Mouse (Mus musculus) retina, adult 2 months (tissue): ENCODE measurements around the gene Doc2a.

Experiments
- DNase-seq: peaks from one replicate; pipeline ENCODE4 v3.0.0-alpha.2; 2012; ENCODE audit warnings: low read depth, low spot score

Gene Doc2a

GRCm38 (mm10) chr7:126847116-126847420, at the start of gene Doc2a:
TSS of gene Doc2a (plus strand) at chr7:126847416.
- DNase-seq: no peak

GRCm38 (mm10) chr7:126798127-126799049, 48.8 kb upstream of the Doc2a start:
- DNase-seq: no peak

- peak; percentile 97 for DNase-seq
Measured at GRCm38 (mm10) chr7:126799050-126799467, 48.2 kb upstream of the Doc2a start.

DNA sequence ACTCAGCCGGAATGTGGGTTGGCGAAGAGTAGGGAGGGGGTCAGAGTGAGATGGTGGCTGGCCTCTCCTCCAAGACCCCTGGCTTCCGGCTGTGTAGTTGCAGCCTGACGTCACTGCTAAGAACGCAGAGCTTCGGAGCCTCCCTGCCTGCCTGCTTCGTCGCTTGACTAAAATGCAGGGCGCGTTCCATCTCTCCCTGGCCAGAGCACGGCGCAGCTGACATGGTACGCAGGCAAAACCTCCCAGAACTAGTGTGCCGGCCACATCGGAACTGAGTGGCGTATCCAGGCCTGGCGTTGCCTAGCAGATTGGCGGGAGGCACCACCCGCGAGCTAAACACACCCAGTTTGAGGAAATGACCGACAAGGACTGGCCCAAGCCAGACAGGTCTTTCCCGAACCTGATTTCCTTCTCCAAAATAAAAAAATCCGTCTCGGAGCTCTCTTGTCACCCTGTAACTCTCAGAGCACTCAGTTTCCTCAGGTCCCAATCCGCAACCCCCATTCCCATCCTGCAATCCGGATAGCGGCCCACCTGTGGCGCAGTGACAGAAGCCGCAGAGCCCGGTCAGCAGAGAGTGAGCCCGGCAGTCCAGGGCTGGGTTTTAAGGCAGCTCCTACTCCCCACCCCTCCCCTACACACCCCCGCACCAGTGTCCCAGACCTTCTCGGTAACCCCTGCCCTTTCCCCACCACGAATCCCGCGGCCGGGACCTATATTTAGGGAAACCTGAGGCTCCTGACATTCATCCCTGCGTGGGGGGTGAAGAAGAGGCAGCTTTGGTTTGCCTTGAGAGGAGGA, 47.5 kb upstream of the Doc2a start:
- DNase-seq: no peak

DNA sequence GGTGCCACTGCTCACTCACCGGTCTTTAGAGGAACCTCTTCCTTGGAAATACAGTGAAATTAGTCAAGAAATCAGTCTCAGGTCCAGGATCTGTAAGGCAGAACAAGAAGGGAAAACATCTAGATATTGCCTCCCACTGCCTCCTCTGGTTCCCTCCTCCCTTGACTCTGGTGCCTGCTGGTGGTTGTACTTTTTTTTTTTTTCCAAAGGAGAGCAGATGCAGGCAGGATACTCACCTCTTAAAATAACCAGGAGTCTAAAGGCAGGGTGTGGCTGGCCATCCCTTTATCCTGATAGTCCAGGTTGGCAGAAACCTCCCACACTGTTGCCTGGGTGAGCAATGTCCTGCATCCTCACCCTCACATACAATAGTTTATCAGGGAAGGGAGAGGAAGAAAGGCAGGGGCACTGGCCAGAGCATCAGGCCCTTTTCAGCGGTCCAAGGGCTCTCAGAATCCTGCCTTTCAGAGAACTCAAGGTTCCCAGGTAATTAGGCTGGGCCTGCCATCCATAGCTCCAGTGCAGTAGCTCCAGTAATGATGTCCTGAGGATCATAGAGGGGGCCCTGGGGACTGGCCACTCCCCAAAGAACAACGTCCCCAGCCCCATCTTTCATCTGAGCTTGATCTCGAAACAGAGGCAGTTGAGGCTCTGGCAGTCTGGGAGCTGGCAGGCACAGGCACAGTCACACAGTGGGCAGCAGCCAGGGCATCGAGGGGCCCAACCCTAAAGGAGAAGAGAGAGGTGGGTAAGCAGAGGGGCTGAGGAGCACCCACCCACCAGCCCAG, 46.8 kb upstream of the Doc2a start:
- no peak for DNase-seq

GRCm38 (mm10) chr7:126801057-126801422, 46.2 kb upstream of the Doc2a start:
- no peak for DNase-seq

DNA sequence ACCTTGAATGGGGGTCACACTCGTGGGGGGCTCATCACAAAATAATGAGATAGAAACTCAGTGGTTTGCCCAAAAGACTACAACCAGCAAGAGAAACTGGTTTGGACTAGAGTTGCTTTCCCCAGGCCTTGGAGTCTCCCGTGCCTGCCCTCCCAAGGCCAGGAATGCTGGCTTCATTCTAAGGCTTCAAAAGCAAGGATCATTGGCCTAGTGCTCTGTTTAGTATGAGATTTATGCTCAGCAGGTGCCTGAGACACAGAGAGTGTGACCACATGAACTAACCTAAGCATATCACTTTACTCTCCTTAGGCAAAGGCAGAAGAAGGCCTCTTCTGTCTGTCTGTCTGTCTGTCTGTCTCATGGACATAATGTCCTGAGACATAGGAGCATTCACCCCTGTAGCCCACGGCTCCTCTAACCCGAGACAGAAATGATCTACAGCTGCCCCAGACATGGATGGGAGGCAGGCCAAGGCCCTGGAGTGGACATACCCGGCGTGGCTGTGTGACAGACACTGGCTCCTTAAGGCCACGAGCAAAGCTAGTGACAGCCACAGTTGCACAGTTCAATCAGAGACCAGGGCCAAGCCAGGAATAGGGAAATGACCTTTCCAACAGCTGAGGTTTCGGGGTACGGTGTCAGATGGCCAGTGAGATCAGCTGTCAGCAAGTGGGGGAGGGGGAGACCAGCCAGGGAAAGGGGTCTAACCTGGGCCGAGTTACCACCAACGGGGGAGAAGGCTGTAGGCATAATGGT, 44.9 kb upstream of the Doc2a start:
- no peak for DNase-seq

DNA sequence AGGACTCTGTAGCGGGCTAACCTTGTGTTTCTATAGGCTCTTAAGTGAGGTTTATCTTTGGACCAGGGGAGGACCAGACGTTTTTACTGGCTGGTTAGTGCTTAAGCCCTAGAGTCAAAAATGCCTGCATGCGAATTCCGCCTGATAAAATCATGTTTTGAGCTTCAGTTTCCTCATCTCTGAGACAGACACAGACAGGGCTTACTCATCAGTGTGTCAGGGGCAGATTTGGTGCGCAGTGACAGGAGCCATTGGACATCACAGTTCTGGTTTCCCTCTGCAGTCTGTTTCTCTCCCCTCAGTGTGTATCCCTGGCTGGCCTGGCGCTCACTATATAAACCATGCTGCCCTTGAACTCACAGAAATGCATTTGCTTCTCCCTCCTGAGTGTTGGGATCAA, 44.0 kb upstream of the Doc2a start:
- DNase-seq: no peak

GRCm38 (mm10) chr7:126803751-126804150, 43.5 kb upstream of the Doc2a start:
- no peak for DNase-seq

- no peak for DNase-seq
Measured at GRCm38 (mm10) chr7:126806956-126807355, 40.3 kb upstream of the Doc2a start.

GRCm38 (mm10) chr7:126807405-126807804, 39.8 kb upstream of the Doc2a start:
- DNase-seq: no peak

GRCm38 (mm10) chr7:126808703-126809455, 38.3 kb upstream of the Doc2a start:
- peak; percentile 63 for DNase-seq

DNA sequence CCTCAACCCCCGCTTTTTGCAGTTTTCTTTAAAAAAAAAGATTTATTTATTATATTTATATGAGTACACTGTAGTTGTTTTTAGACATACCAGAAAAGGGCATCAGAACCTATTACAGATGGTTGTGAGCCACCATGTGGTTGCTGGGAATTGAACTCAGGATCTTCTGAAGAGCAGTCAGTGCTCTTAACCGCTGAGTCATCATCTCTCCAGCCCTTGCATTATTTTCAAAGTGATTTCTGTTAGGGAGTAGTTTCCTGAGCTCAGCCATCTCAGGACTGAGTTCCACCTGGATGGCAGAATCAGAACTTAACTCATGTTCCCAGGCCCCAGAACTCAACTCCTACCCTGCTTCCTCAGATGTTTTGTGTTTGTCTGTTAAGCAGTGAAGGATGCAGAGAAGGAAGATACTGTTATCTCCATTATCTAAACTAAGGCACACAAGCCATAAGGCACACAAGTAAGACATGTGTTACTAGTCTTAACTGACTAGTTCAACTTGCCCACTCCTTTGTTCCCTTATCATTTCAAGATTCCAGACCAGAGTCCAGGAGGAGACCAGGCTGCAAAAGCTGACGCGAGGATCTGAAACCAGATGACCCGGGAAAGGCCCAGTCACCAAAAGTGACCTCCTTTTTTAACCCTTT, 37.4 kb upstream of the Doc2a start:
- no peak for DNase-seq

DNA sequence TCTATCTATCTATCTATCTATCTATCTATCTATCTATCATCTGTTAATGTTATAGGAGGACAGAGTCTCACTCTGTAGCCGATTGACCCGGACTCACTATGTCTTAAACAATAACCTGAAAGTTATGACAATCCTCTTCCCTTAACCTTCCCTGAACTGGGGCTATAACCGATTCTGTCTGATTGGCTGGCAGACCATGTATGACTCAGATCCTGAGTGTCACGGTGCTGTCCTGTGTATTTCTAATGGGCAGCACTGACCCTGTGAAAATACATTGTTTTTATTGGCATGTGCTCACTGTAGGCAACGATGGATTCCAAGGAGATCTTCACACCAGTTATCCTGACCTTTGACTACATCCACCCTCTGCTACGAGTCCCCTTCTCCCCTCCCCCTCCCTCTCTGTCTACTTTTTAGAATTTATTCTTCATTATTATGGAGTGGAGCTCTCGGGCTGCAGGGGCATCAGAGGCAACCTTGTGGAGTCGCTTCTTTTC, 31.4 kb upstream of the Doc2a start:
- no peak for DNase-seq

DNA sequence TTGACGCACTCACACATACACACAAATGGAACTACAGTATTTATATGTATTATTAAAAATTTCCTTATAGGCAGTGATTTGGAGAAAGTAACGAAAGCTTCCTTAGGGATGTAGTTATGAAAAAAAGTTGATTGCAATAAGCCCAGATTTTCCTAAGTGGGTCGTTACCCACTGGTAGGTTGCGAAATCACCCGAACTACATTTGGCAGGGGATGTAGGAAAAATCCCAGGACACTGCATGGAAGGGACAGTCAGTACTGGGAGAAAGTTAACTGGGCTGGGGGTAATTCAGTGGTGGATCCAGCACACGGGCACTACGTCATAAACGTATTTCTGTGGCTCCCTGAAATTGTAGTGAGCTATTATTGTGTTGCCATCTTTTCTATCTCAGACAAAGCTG, 30.7 kb upstream of the Doc2a start:
- no peak for DNase-seq

GRCm38 (mm10) chr7:126817595-126817994, 29.6 kb upstream of the Doc2a start:
- DNase-seq: no peak

DNA sequence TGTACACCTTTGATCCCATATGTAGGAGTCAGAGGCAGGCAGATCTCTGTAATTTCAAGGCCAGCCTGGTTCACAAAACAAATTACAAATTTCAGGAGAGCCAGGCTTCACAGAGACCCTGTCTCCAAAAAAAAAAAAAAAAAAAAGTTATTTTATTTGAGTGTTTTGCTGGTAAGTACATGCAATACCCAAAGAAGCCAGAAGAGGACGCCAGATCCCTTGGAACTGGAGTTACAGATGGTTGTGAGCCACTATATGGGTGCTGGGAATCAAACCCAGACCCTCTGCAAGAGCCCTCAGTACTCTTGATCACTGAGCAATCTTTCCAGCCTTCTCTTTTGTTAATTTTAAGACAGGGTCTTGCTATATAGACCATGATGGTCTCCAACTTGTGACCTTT, 28.4 kb upstream of the Doc2a start:
- no peak for DNase-seq

DNA sequence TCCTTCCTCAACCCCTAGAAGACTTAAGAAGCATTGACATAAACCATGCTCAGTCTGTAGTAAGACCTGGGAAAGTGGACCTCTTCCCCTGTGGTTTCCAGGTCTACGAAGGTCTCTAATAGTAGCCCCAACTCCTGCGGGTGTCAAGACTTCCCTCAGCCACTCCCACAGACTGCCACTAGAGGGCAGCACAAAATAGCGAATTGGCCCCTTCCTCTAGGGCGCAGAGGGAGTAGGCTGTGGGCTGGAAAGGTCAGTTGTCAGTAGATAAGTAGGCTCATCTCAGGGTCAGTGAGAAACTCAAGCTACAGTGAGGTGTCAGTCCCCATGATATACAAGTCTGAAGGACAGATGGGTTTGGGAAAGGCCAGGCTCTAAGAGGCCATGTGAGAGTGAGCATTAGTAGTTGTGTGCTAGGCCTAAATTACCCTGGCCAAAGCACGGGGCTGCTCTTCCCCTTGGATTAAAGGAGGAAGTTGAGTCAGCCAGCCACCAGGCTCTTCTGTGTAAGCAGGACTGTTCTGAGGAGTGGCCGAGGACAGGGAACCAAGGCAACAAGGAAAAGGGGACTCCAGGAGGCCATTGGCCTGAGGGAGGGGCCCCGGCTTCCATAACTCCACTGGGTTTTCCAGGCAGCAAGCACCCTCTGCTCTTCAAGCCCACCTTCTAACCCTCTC, 25.2 kb upstream of the Doc2a start:
- DNase-seq: peak; percentile 83

DNA sequence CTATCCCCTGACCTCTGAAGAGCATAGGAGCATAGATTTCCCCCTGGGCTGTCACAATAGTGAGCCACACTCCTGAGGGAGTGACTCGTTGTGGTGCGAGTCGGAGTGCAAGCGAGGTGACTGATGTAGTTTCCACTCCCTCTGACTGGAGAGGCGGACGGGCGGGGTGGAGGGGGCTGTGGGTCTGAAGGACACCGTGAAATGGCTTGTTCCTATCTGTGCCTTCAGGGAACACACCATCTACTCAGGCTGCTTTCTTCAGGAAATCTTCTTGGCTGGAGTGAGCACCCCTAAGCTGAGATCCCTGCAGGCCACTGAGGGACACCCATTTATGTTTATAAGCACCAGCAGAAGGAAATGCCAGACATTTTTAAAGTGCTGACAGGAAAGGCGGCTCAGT, 24.5 kb upstream of the Doc2a start:
- no peak for DNase-seq
